Mouse (Mus musculus): ENCODE results near the gene Htr2a.

The Htr2a gene

GRCm38 (mm10) chr14:74640819-74641381 is at the start of gene Htr2a:
Htr2a (plus strand) TSS chr14:74640840.
- peak in 1 of 2 experiments; percentile 19 for DNase-seq

- DNase-seq, result no peak
These were observed 39.1 kb upstream of the Htr2a start for GRCm38 (mm10) chr14:74601333-74602087.

GRCm38 (mm10) chr14:74602543-74602942 is 38.1 kb upstream of the Htr2a start:
- DNase-seq, result peak; percentile 30 to 52

- DNase-seq, result no peak
These were observed 37.4 kb upstream of the Htr2a start for GRCm38 (mm10) chr14:74603131-74603766.

- peak in 1 of 2 experiments; percentile 7 for DNase-seq
These were observed 29.3 kb upstream of the Htr2a start for GRCm38 (mm10) chr14:74611326-74611725.

- DNase-seq, result peak in 1 of 2 experiments; percentile 7
These were observed 21.8 kb upstream of the Htr2a start for GRCm38 (mm10) chr14:74618858-74619257.

- no peak for DNase-seq
These were observed 2.6 kb upstream of the Htr2a start for GRCm38 (mm10) chr14:74638071-74638470.

GRCm38 (mm10) chr14:74641668-74642230 is 1.1 kb downstream of the Htr2a start:
- DNase-seq, result no peak

GRCm38 (mm10) chr14:74643296-74643695 is 2.7 kb downstream of the Htr2a start:
- peak; percentile 72 to 83 for DNase-seq

GRCm38 (mm10) chr14:74646107-74646793 is 5.6 kb downstream of the Htr2a start:
- DNase-seq, result peak; percentile 21 to 24

GRCm38 (mm10) chr14:74650001-74650400 is 9.4 kb downstream of the Htr2a start:
- DNase-seq, result no peak

- no peak for DNase-seq
These were observed 11.0 kb downstream of the Htr2a start for GRCm38 (mm10) chr14:74651678-74652077.

GRCm38 (mm10) chr14:74657227-74657626 is 16.6 kb downstream of the Htr2a start:
- DNase-seq, result no peak

- DNase-seq, result no peak
These were observed 18.8 kb downstream of the Htr2a start for GRCm38 (mm10) chr14:74659411-74659841.

- DNase-seq, result no peak
These were observed 31.7 kb downstream of the Htr2a start for GRCm38 (mm10) chr14:74672137-74673019.

GRCm38 (mm10) chr14:74673020-74673350 is 32.3 kb downstream of the Htr2a start:
- DNase-seq, result no peak

- DNase-seq, result no peak
These were observed 32.9 kb downstream of the Htr2a start for GRCm38 (mm10) chr14:74673584-74673983.

- DNase-seq, result no peak
These were observed 39.2 kb downstream of the Htr2a start for GRCm38 (mm10) chr14:74679841-74680240.

- no peak for DNase-seq
These were observed 43.8 kb downstream of the Htr2a start for GRCm38 (mm10) chr14:74684298-74684978.

GRCm38 (mm10) chr14:74691963-74692362 is 51.3 kb downstream of the Htr2a start:
- no peak for DNase-seq

- no peak for DNase-seq
These were observed 56.1 kb downstream of the Htr2a start for GRCm38 (mm10) chr14:74696766-74697165.

Data from lung, postnatal 4 days (tissue).